13 mouse cellular contexts compared by ENCODE assay signal in the genomic region with DNA sequence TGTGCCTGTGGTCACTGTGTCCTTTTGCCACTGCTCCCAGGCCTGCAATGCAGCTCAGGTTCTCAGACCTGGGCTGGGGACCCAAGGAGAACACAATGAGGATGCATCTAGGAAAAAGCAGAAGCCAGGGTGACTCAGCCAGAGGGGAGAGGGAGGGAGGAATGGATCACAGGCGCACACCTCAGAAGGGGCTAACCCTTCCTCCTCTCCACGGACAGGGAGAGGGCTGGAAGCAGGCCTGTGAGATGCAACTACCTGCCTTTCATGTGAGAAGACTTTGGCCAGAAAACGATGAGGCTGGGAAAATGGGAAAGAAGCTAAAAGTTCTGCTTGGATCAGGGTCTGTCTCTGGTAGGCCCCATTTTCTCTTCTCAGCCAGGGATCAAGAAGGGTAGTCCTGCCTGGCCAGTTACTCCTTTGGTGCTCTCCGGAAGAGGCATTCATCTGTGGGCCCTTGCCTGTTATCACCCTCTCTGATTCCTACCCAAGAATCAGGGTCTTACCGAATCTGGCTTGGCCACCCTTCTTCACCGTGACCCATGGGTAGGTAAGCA. TPM values are rescaled to one million over a fixed set of nuclear protein-coding genes. Genes with fewer than 3 reads are reported as not detected.
DNase-seq lines count a peak whose midpoint lies in the region; ATAC-seq lines count a peak whose summit lies in the region.
"Had no signal": no experiment of that assay in that cellular context is flagged by ENCODE, and none has a peak within 500 bp of the region (broad histone marks: within the 10 kb centered on the region; RNA-seq: fewer than 3 reads in every experiment).

No protein-coding gene starts in this region.

- H3K9ac ChIP-seq in embryonic facial prominence, embryonic 11.5 days (replicated peaks; ENCODE audit: low read length), result peak overlapping the region; percentile 2; the same call in 1 of the 2 replicates
- H3K9ac ChIP-seq in embryonic facial prominence, embryonic 15.5 days, result no peak overlapping the region
- H3K9ac ChIP-seq in hindbrain, embryonic 14.5 days, result peak overlapping the region; percentile 45
- peak overlapping the region; percentile 59 for H3K9ac ChIP-seq in midbrain, embryonic 12.5 days (replicated peaks)

- H3K4me1 ChIP-seq in embryonic facial prominence, embryonic 11.5 days (ENCODE audit: control insufficient read depth, insufficient read depth, low read length), result peaks cover 17% of the 10 kb centered on the region; the same call in 1 of the 2 replicates
- H3K4me1 ChIP-seq in embryonic facial prominence, embryonic 15.5 days, result peaks cover 74% of the 10 kb centered on the region
- H3K4me1 ChIP-seq in hindbrain, embryonic 14.5 days (replicated peaks; ENCODE audit: control insufficient read depth, insufficient read depth, low read length), result peaks cover 89% of the 10 kb centered on the region
- peaks cover 95% of the 10 kb centered on the region for H3K4me1 ChIP-seq in midbrain, embryonic 12.5 days

- H3K4me3 ChIP-seq in embryonic facial prominence, embryonic 11.5 days (ENCODE audit: low read depth, low read length), result no peak overlapping the region
- no peak overlapping the region for H3K4me3 ChIP-seq in embryonic facial prominence, embryonic 15.5 days (replicated peaks)
- no peak overlapping the region for H3K4me3 ChIP-seq in hindbrain, embryonic 14.5 days (replicated peaks; ENCODE audit: low read length)
- peak overlapping the region; percentile 23; the same call in 1 of the 2 replicates for H3K4me3 ChIP-seq in midbrain, embryonic 12.5 days
- H3K4me3 ChIP-seq: left cerebral cortex, adult 2 months had no signal

- peaks cover 2% of the 10 kb centered on the region; the same call in 1 of the 2 replicates for H3K36me3 ChIP-seq in embryonic facial prominence, embryonic 11.5 days (replicated peaks; ENCODE audit: control insufficient read depth, insufficient read depth, low read depth, low read length)
- H3K36me3 ChIP-seq in embryonic facial prominence, embryonic 15.5 days, result no peaks in the 10 kb centered on the region
- H3K36me3 ChIP-seq in hindbrain, embryonic 14.5 days (replicated peaks; ENCODE audit: control insufficient read depth, insufficient read depth), result peaks cover 11% of the 10 kb centered on the region
- H3K36me3 ChIP-seq in midbrain, embryonic 12.5 days, result peaks cover 27% of the 10 kb centered on the region

- no peak for DNase-seq in embryonic facial prominence, embryonic 11.5 days (ENCODE audit: low spot score)
- no peak for DNase-seq in hindbrain, embryonic 14.5 days (ENCODE audit: low spot score)
- no peak for DNase-seq in left cerebral cortex, postnatal 14 days (ENCODE audit: low spot score in 2 of 2)
- DNase-seq in frontal cortex, adult 2 months (ENCODE audit: extremely low spot score in 1 of 2, low spot score in 1 of 2), result no peak
- no peak for DNase-seq in heart, adult 11 months
- DNase-seq: gastrocnemius, postnatal 25 days; heart, postnatal 14 days; kidney, postnatal 14 days; lung, postnatal 36 days had no signal

- no peaks in the 10 kb centered on the region for H3K27me3 ChIP-seq in embryonic facial prominence, embryonic 11.5 days (ENCODE audit: control insufficient read depth, insufficient read depth, low read length)
- no peaks in the 10 kb centered on the region for H3K27me3 ChIP-seq in embryonic facial prominence, embryonic 15.5 days
- H3K27me3 ChIP-seq in hindbrain, embryonic 14.5 days (ENCODE audit: control insufficient read depth, insufficient read depth, low read length), result no peaks in the 10 kb centered on the region
- H3K27me3 ChIP-seq in midbrain, embryonic 12.5 days, result no peaks in the 10 kb centered on the region

- WGBS in embryonic facial prominence, embryonic 11.5 days, result 73% methylated on average over 6 of the region's 6 CpGs
- 66% methylated on average over 6 of the region's 6 CpGs for WGBS in embryonic facial prominence, embryonic 15.5 days
- WGBS in hindbrain, embryonic 14.5 days, result 34% methylated on average over 6 of the region's 6 CpGs
- 44% methylated on average over 6 of the region's 6 CpGs for WGBS in midbrain, embryonic 12.5 days

- H3K27ac ChIP-seq in embryonic facial prominence, embryonic 11.5 days (replicated peaks; ENCODE audit: low read depth, low read length), result peak overlapping the region; percentile 71
- H3K27ac ChIP-seq in embryonic facial prominence, embryonic 15.5 days (replicated peaks), result peak overlapping the region; percentile 56
- peak overlapping the region; percentile 88 for H3K27ac ChIP-seq in hindbrain, embryonic 14.5 days
- H3K27ac ChIP-seq in midbrain, embryonic 12.5 days (replicated peaks), result peak overlapping the region; percentile 99
- H3K27ac ChIP-seq: left cerebral cortex, adult 2 months had no signal

- H3K4me2 ChIP-seq in embryonic facial prominence, embryonic 11.5 days (ENCODE audit: low read depth, low read length), result no peak overlapping the region
- no peak overlapping the region for H3K4me2 ChIP-seq in embryonic facial prominence, embryonic 15.5 days (replicated peaks)
- peak overlapping the region; percentile 36 for H3K4me2 ChIP-seq in hindbrain, embryonic 14.5 days (replicated peaks)
- H3K4me2 ChIP-seq in midbrain, embryonic 12.5 days (replicated peaks), result peak overlapping the region; percentile 54

- no peaks in the 10 kb centered on the region for H3K9me3 ChIP-seq in embryonic facial prominence, embryonic 11.5 days (replicated peaks; ENCODE audit: control insufficient read depth, low read length)
- no peaks in the 10 kb centered on the region for H3K9me3 ChIP-seq in embryonic facial prominence, embryonic 15.5 days (replicated peaks)
- no peaks in the 10 kb centered on the region for H3K9me3 ChIP-seq in hindbrain, embryonic 14.5 days (ENCODE audit: control insufficient read depth, low read length)
- no peaks in the 10 kb centered on the region for H3K9me3 ChIP-seq in midbrain, embryonic 12.5 days

- intact Hi-C loops in left cerebral cortex, postnatal 14 days (cut with DNase I), result no loop called here

- 0 out of 2 replicates have a peak, but pooled peaks have one; percentile 2 for ATAC-seq in embryonic facial prominence, embryonic 11.5 days (replicated peaks; ENCODE audit: insufficient number of reproducible peaks, low FRiP score, low TSS enrichment, low read depth)
- ATAC-seq in embryonic facial prominence, embryonic 15.5 days (ENCODE audit: insufficient number of reproducible peaks, low FRiP score, low TSS enrichment, low read depth), result no peak
- no peak for ATAC-seq in hindbrain, embryonic 14.5 days (ENCODE audit: low FRiP score)
- no peak for ATAC-seq in midbrain, embryonic 12.5 days (ENCODE audit: low FRiP score, low read depth)

RNA-seq across cellular contexts. Expression of a gene that starts 10.7 kb away (rescaled TPM):
- polyA plus RNA-seq in embryonic facial prominence, embryonic 11.5 days (2014; fragmentation: Nextera tagmentation; extraction: Ambion mirVana), result 25.3 and 28.6 TPM in 2 replicates
- polyA plus RNA-seq in embryonic facial prominence, embryonic 15.5 days (2015; fragmentation: Nextera tagmentation; extraction: Ambion mirVana), result 20.1 and 22.7 TPM in 2 replicates
- polyA plus RNA-seq in hindbrain, embryonic 14.5 days (2014; fragmentation: Nextera tagmentation; extraction: Ambion mirVana), result 48.9 and 49.5 TPM in 2 replicates
- polyA plus RNA-seq in midbrain, embryonic 12.5 days (2016; fragmentation: Nextera tagmentation; extraction: Ambion mirVana), result 56.9 and 60.9 TPM in 2 replicates
- total RNA-seq in left cerebral cortex, postnatal 14 days (2021), result 10 to 100 TPM; 17.4 to 21.5 TPM
- polyA plus RNA-seq in frontal cortex, adult 2 months (2012; rRNA removed), result 11.5 and 13.4 TPM in 2 replicates

RNA-seq across cellular contexts. Expression of a gene that starts 39.8 kb away (rescaled TPM):
- 4.6 and 6.5 TPM in 2 replicates for polyA plus RNA-seq in embryonic facial prominence, embryonic 11.5 days (2014; fragmentation: Nextera tagmentation; extraction: Ambion mirVana)
- 2.1 and 2.7 TPM in 2 replicates for polyA plus RNA-seq in embryonic facial prominence, embryonic 15.5 days (2015; fragmentation: Nextera tagmentation; extraction: Ambion mirVana)
- polyA plus RNA-seq in hindbrain, embryonic 14.5 days (2014; fragmentation: Nextera tagmentation; extraction: Ambion mirVana), result 2.7 and 3.6 TPM in 2 replicates
- polyA plus RNA-seq in midbrain, embryonic 12.5 days (2016; fragmentation: Nextera tagmentation; extraction: Ambion mirVana), result 11.1 and 11.5 TPM in 2 replicates
- total RNA-seq in left cerebral cortex, postnatal 14 days (2021), result under 1 TPM; 0.30 to 0.37 TPM
- 0.30 and 0.50 TPM in 2 replicates for polyA plus RNA-seq in frontal cortex, adult 2 months (2012; rRNA removed)
- total RNA-seq: gastrocnemius, postnatal 25 days; heart, postnatal 14 days had no signal
- polyA plus RNA-seq: thymus, postnatal 0 days had no signal

Comparison
In these comparisons a context has a peak if more than half of its experiments do, and no peak if none do; other contexts are left out.
1. H3K4me2 ChIP-seq: peak in hindbrain, embryonic 14.5 days (single experiment) and midbrain, embryonic 12.5 days (single experiment); none in embryonic facial prominence, embryonic 11.5 days (single experiment) and embryonic facial prominence, embryonic 15.5 days (single experiment).
2. Peak in every context shown above with its lines, with median percentiles within 50 percentile points of each other: H3K27ac ChIP-seq.